Mouse (Mus musculus): ENCODE results near the gene Ctf1.

DNA sequence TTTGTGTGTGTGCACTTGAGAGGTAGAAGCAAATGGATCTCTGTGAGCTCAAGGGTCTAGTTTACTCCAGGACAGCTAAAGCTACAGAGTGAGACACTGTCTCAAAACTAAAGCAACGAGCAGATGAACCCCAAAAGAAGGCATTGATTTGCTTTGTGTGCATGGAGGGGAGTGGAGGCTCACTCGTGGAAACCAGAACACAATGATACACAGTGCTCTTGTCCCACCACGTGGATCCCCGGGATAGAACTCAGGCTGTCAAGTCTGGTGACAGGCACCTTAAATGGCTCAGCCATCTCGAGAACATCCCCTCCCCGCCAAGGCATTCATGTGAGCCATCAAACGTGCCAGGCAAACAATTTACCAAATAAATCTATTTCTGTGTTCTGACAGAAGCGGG, 45.4 kb upstream of the Ctf1 start:
- TF ChIP-seq CTCF (IDR thresholded peaks at IDR 0.05; ENCODE audit: low read depth, low read length) (no peak), POLR2A (IDR thresholded peaks at IDR 0.05; ENCODE audit: insufficient read depth, low read length) (no peak)

Measured in ES-Bruce4 (cell line).